Mouse (Mus musculus) frontal cortex, postnatal 25 days (tissue): ENCODE measurements at regions not wholly inside any gene's neighbourhood (a gene's known extent, or its start where the extent isn't known, plus 50 kb on each side); places are given as distances from the start of the nearest gene placed in this dataset.

Experiments
- DNase-seq, 2 experiments: peaks; one replicate each; pipeline ENCODE4 v3.0.0; 2022; ENCODE audit warnings: low spot score in 2 of 2

GRCm38 (mm10) chr12:47466740-47467139, 648.0 kb upstream of the Nova1 start:
- no peak for DNase-seq

GRCm38 (mm10) chr12:47465924-47466323, 647.2 kb upstream of the Nova1 start:
- no peak for DNase-seq

- DNase-seq: no peak
Observed at GRCm38 (mm10) chr12:47431669-47432068, 612.9 kb upstream of the Nova1 start.

DNA sequence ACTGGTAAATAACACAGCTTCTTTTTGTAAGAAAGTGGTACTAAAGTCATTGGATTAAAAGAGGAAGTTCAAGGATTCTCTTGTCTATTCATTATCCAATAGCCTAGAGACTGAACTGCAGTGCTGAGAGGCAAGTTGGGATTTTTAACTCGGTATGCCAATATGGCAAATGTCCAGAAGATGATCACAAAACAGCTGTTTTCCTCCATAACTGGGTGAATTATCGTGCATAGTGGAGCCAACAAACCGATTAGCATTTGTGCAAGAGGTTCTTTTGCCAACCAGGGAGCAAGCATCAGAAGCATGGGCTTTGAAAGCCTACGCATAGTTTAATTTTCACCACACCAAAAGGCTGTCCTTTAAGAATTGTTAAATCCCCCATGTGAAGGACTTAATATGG, 593.5 kb upstream of the Nova1 start:
- no peak for DNase-seq

- no peak for DNase-seq
Observed at GRCm38 (mm10) chr12:47406563-47406962, 587.8 kb upstream of the Nova1 start.

DNA sequence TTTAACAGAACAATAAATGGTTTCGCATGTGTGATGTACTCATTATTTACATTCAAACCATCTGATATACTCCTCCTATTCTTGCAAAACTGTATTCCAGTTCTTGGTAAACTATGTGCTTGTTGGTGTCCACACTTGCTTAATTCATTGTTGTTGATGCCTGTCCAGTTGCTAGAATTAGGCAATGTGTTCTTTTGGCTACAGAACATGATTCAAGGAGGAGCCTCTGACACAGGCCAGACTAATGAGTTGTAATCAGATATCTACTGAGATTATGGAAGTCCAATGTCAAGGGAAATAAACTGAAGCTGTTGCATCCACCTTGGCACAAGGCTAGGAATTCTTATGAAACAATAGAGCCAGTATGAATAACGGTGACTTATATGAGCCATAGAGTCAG, 587.4 kb upstream of the Nova1 start:
- DNase-seq: no peak

DNA sequence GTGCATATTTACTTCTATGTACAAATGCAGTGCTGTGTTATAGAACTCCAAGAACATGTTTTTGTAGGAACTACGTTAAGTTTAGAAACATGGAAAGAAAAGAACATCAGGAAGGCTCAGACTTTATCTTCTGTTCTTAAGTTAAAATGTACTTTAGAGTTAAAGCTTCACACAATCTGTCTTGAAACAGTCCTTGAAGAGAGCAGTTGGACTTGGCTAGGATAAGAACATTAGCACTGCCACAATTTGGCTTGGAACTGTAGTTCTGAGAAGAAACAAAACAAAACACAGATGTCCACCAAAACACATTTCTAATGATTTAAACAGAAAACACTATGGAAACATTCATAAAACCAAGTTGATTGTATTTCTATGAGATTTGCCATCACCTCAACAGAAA, 564.5 kb upstream of the Nova1 start:
- DNase-seq: no peak

GRCm38 (mm10) chr12:47353269-47353668, 534.5 kb upstream of the Nova1 start:
- no peak for DNase-seq

DNA sequence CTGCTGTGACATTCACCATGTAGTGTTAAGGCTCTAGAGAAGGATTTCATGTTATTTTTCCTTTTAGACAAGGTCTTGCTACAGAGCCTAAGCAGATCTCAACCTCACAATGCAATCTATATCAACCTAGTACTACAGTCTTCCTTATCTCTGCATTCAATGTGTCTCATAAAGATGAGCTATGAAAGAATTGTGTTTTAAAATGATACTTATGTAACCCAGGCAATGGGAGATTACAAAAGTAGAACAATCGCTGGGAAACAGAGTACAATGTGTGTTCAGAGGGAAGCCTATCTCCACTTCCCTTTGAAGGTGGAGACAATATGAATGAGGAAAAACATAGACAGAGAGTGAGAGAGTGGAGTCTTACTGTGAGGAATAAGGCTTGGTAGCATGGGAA, 532.5 kb upstream of the Nova1 start:
- no peak for DNase-seq

GRCm38 (mm10) chr12:47313413-47313812, 494.7 kb upstream of the Nova1 start:
- DNase-seq: peak; percentile 3 to 6

DNA sequence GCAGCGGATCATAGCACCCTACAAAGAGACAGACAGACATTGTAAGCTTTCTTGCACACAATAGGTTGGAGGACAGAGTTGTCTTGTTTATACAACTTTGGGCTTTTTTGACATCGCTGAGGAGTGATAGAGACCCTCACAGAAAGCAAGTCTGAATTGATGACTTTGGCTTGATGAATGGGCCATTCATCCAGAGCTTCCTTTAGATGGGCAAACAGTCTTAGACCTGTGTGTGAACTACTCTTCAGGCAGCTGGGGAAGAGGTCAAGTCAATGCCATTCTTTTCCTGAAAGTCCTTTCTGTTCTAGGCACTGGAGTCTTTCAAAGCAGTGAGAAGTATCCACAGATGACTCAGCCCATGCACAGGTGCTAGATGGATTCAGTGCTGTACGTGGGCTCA, 457.2 kb upstream of the Nova1 start:
- DNase-seq: no peak

GRCm38 (mm10) chr12:47272309-47272708, 453.6 kb upstream of the Nova1 start:
- no peak for DNase-seq

- no peak for DNase-seq
Observed at GRCm38 (mm10) chr12:47264118-47264517, 445.4 kb upstream of the Nova1 start.

- DNase-seq: no peak
Observed at GRCm38 (mm10) chr12:47263408-47263807, 444.7 kb upstream of the Nova1 start.

DNA sequence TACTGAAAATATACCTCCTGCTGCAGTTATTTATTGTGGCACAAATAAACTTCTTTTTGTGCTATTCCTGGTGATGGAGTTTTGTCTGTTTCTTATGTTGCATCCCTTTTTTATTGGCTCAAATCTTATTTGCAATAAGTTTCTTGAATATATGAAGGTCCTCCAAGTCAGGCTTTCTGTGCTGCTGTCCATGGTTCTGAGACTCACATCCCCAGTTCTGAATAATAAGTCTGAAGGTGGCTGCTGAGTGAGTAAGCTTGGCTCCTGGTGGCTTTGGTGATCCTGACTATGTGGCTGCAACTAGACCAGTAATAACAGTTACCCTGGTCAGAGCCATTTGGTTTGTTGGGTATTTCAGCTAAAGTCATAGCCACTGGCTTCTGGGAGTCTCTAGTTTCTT, 433.6 kb upstream of the Nova1 start:
- DNase-seq: no peak

DNA sequence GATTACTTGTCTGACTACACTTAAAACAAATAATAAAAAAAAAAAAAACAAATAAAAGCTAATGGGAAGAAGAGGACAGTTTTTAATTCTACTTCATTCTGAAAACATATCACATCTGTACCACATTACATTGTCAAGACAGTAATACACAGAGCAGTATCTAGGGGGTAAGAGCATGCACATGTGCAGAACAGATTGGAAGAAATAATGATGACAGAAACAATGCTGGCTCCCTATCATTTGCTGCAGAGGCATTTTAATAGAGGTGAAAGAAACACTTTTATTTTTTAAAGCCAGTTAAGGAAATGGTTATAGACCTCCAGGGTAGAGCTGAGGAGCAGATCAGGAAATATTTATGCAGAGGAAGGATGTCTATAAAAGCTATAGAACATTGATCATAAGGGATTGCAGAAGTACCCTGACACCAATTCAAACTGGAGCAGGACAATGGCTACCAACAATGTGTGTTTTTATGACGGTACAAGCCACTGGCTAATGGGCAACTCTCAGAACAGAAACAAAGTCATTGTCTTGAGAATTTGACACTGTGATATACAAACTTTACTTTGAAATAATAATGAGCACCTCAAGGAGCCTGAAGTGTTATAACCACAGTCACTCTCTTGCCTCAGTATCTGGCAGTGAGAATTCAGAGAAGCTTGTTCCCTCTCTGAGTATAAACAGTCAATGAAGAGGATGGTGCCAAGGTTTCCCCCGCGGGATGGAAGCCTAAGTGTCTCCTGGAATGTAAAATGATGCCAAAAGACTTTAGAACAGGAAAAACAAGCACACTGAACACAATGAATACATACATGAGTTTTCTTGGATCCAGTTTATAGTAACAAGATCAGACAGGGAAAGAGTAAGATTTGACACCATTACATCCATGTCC, 425.1 kb upstream of the Nova1 start:
- DNase-seq: no peak

DNA sequence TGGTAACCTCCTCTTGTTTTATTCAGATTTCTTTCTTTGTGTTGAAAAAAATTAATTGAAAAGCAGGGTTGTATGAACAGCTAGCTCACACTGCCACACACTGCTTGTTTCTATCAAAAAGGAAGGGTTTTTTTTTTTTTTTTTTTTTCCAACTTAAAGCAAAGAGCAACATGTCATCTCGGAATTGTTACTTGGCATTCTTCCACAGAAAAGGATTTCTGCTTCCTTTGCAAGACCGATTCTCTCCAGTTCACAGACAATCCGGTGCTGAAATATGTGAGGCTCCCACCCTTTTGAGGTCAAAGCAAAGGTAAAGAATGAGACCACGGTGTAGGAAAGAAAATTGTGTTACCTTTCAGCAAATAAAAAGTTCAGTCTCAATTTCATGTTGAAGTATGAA, 401.3 kb upstream of the Nova1 start:
- DNase-seq: no peak

DNA sequence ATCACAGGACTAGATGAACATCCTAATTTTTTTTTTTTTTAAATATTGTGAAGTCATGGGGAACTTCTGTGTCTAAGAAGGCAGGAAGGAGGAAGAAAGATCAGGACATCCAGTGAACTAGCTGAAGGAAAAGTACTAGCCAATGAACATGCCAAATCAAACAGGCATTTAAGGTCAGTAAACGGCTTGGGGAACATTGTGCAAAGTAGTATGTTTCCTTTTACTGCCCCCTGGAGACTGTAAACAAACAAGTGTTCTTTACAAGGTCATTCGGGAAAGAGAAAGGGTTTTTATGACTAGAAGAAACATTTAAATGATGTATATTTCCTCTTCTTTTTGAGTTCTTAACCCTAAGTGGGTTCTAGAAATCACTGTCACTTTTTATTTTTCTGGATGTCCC, 400.6 kb upstream of the Nova1 start:
- no peak for DNase-seq

- no peak for DNase-seq
Observed at GRCm38 (mm10) chr12:47211417-47212104, 392.8 kb upstream of the Nova1 start.

GRCm38 (mm10) chr12:47202936-47203335, 384.2 kb upstream of the Nova1 start:
- DNase-seq: no peak

GRCm38 (mm10) chr12:47198609-47199008, 379.9 kb upstream of the Nova1 start:
- no peak for DNase-seq

- DNase-seq: peak in 1 of 2 experiments; percentile 2
Observed at GRCm38 (mm10) chr12:47164736-47165135, 346.0 kb upstream of the Nova1 start.

- peak; percentile 14 to 47 for DNase-seq
Observed at GRCm38 (mm10) chr12:47164031-47164717, 345.4 kb upstream of the Nova1 start.
